Mouse (Mus musculus): ENCODE measurements around the gene Inhbc. TPM values are rescaled to one million over a fixed set of nuclear protein-coding genes. Genes with fewer than 3 reads are reported as not detected.

The Inhbc gene
- polyA plus RNA-seq (2012; rRNA removed): not detected in 2 replicates
- polyA plus RNA-seq (2014; fragmentation: Nextera tagmentation; extraction: Ambion mirVana): not detected in 2 replicates

- no peak within 1 kb of the TSS for H3K4me2 ChIP-seq (replicated peaks; ENCODE audit: low read depth, low read length, severe bottlenecking)
- H3K4me3 ChIP-seq (replicated peaks; ENCODE audit: low read length): no peak within 1 kb of the TSS
- no peaks in the 10 kb centered on the region for H3K36me3 ChIP-seq (ENCODE audit: control insufficient read depth, insufficient read depth, low read length)
- WGBS: 74% methylated on average over 22 of the region's 22 CpGs
- no peaks in the 10 kb centered on the region for H3K27me3 ChIP-seq (ENCODE audit: control insufficient read depth, insufficient read depth, low read length)
- H3K4me1 ChIP-seq (ENCODE audit: control insufficient read depth, insufficient read depth, low read length): no peaks in the 10 kb centered on the region
- no peaks in the 10 kb centered on the region for H3K9me3 ChIP-seq (ENCODE audit: control insufficient read depth, low read length)
- TF ChIP-seq POLR2A (IDR thresholded peaks at IDR 0.05; ENCODE audit: borderline replicate concordance, extremely low read depth, insufficient read depth, insufficient read length): no peak
- no peak for DNase-seq (ENCODE audit: low spot score)
- no peak within 1 kb of the TSS for H3K27ac ChIP-seq (replicated peaks; ENCODE audit: low read depth, low read length)
- H3K9ac ChIP-seq (ENCODE audit: low read depth, low read length, severe bottlenecking): no peak within 1 kb of the TSS
- no peak for ATAC-seq (ENCODE audit: low FRiP score, low read depth)
Measured at GRCm38 (mm10) chr10:127369834-127370820, at the start of gene Inhbc. Gene Inhbc, minus strand, starts transcription at chr10:127370431.

GRCm38 (mm10) chr10:127414141-127414540 is 43.9 kb upstream of the Inhbc start:
- no peak for TF ChIP-seq POLR2A (IDR thresholded peaks at IDR 0.05; ENCODE audit: borderline replicate concordance, extremely low read depth, insufficient read depth, insufficient read length)

GRCm38 (mm10) chr10:127413585-127413984 is 43.4 kb upstream of the Inhbc start:
- Histone ChIP-seq H3K9me3 (ENCODE audit: control insufficient read depth, low read length) (no peaks in the 10 kb centered on the region), H3K4me3 (replicated peaks; ENCODE audit: low read length) (no peak overlapping the region), H3K4me2 (replicated peaks; ENCODE audit: low read depth, low read length, severe bottlenecking) (no peak overlapping the region), H3K9ac (ENCODE audit: low read depth, low read length, severe bottlenecking) (no peak overlapping the region), H3K27me3 (ENCODE audit: control insufficient read depth, insufficient read depth, low read length) (no peaks in the 10 kb centered on the region), H3K4me1 (ENCODE audit: control insufficient read depth, insufficient read depth, low read length) (no peaks in the 10 kb centered on the region), H3K36me3 (ENCODE audit: control insufficient read depth, insufficient read depth, low read length) (0 out of 2 replicates have a peak, but pooled peaks cover 3% of the 10 kb centered on the region), H3K27ac (replicated peaks; ENCODE audit: low read depth, low read length) (no peak overlapping the region)
- ATAC-seq (ENCODE audit: low FRiP score, low read depth): no peak
- WGBS: 81% methylated on average over 1 of the region's 1 CpGs
- no peak for TF ChIP-seq POLR2A (IDR thresholded peaks at IDR 0.05; ENCODE audit: borderline replicate concordance, extremely low read depth, insufficient read depth, insufficient read length)
- DNase-seq (ENCODE audit: low spot score): no peak

More at GRCm38 (mm10) chr10:127414141-127414540, 43.9 kb upstream of the Inhbc start:
- no peak overlapping the region for H3K9ac ChIP-seq (ENCODE audit: low read depth, low read length, severe bottlenecking)
- WGBS: 74% methylated on average over 3 of the region's 3 CpGs
- H3K4me1 ChIP-seq (ENCODE audit: control insufficient read depth, insufficient read depth, low read length): no peaks in the 10 kb centered on the region
- no peak overlapping the region for H3K27ac ChIP-seq (replicated peaks; ENCODE audit: low read depth, low read length)
- DNase-seq (ENCODE audit: low spot score) (no peak), ATAC-seq (ENCODE audit: low FRiP score, low read depth) (no peak)
- H3K27me3 ChIP-seq (ENCODE audit: control insufficient read depth, insufficient read depth, low read length): no peaks in the 10 kb centered on the region
- no peak overlapping the region for H3K4me3 ChIP-seq (replicated peaks; ENCODE audit: low read length)
- H3K9me3 ChIP-seq (ENCODE audit: control insufficient read depth, low read length): no peaks in the 10 kb centered on the region
- no peak overlapping the region for H3K4me2 ChIP-seq (replicated peaks; ENCODE audit: low read depth, low read length, severe bottlenecking)
- H3K36me3 ChIP-seq (ENCODE audit: control insufficient read depth, insufficient read depth, low read length): 0 out of 2 replicates have a peak, but pooled peaks cover 3% of the 10 kb centered on the region

- Histone ChIP-seq H3K36me3 (ENCODE audit: control insufficient read depth, insufficient read depth, low read length) (peaks cover 9% of the 10 kb centered on the region), H3K4me3 (replicated peaks; ENCODE audit: low read length) (no peak overlapping the region), H3K9ac (ENCODE audit: low read depth, low read length, severe bottlenecking) (no peak overlapping the region), H3K27ac (replicated peaks; ENCODE audit: low read depth, low read length) (no peak overlapping the region), H3K9me3 (ENCODE audit: control insufficient read depth, low read length) (no peaks in the 10 kb centered on the region), H3K4me1 (ENCODE audit: control insufficient read depth, insufficient read depth, low read length) (no peaks in the 10 kb centered on the region), H3K4me2 (replicated peaks; ENCODE audit: low read depth, low read length, severe bottlenecking) (no peak overlapping the region), H3K27me3 (ENCODE audit: control insufficient read depth, insufficient read depth, low read length) (no peaks in the 10 kb centered on the region)
- DNase-seq (ENCODE audit: low spot score): no peak
- 76% methylated on average over 2 of the region's 2 CpGs for WGBS
- no peak for TF ChIP-seq POLR2A (IDR thresholded peaks at IDR 0.05; ENCODE audit: borderline replicate concordance, extremely low read depth, insufficient read depth, insufficient read length)
- no peak for ATAC-seq (ENCODE audit: low FRiP score, low read depth)
Measured at GRCm38 (mm10) chr10:127412776-127413175, 42.5 kb upstream of the Inhbc start.

GRCm38 (mm10) chr10:127412101-127412500 is 41.9 kb upstream of the Inhbc start:
- DNase-seq (ENCODE audit: low spot score) (no peak), ATAC-seq (ENCODE audit: low FRiP score, low read depth) (no peak)
- Histone ChIP-seq H3K4me3 (replicated peaks; ENCODE audit: low read length) (no peak overlapping the region), H3K9ac (ENCODE audit: low read depth, low read length, severe bottlenecking) (no peak overlapping the region), H3K27ac (replicated peaks; ENCODE audit: low read depth, low read length) (no peak overlapping the region), H3K4me2 (replicated peaks; ENCODE audit: low read depth, low read length, severe bottlenecking) (no peak overlapping the region), H3K36me3 (ENCODE audit: control insufficient read depth, insufficient read depth, low read length) (peaks cover 9% of the 10 kb centered on the region), H3K27me3 (ENCODE audit: control insufficient read depth, insufficient read depth, low read length) (no peaks in the 10 kb centered on the region), H3K9me3 (ENCODE audit: control insufficient read depth, low read length) (no peaks in the 10 kb centered on the region), H3K4me1 (ENCODE audit: control insufficient read depth, insufficient read depth, low read length) (no peaks in the 10 kb centered on the region)
- 68% methylated on average over 5 of the region's 5 CpGs for whole genome bisulfite sequencing
- no peak for TF ChIP-seq POLR2A (IDR thresholded peaks at IDR 0.05; ENCODE audit: borderline replicate concordance, extremely low read depth, insufficient read depth, insufficient read length)

All from limb, embryonic 14.5 days (tissue).